Mouse (Mus musculus) forebrain, embryonic 10.5 days (tissue): Measurements from ENCODE around the gene Ankdd1a. TPM values are rescaled to one million over a fixed set of nuclear protein-coding genes. Genes with fewer than 3 reads are reported as not detected.
A peak's percentile ranks its signal among the peaks of the same experiment; 100 is the strongest.

ENCODE experiments used
- DNase-seq: peaks from one replicate; pipeline ENCODE4 v3.0.0-alpha.2; 2017; ENCODE audit warnings: low spot score; ENCODE audit errors: extremely low spot score
- H3K27ac ChIP-seq: fragments of 300-500 bp; sonication (generic); 2 replicates; pipeline ENCODE4 v1.5.1; 2016; ENCODE audit warnings: mild to moderate bottlenecking
- H3K27me3 ChIP-seq: fragments of 300-500 bp; sonication (generic); 2 replicates; pipeline ENCODE4 v1.6.1; 2016; ENCODE audit warnings: mild to moderate bottlenecking; ENCODE audit not compliant: poor library complexity, severe bottlenecking
- H3K36me3 ChIP-seq: fragments of 300-500 bp; sonication (generic); replicated peaks from 2 replicates; pipeline ENCODE4 v1.6.1; 2016; ENCODE audit warnings: mild to moderate bottlenecking, moderate library complexity
- H3K4me1 ChIP-seq: fragments of 300-500 bp; sonication (generic); 2 replicates; pipeline ENCODE4 v1.6.1; 2016
- H3K4me3 ChIP-seq: fragments of 300-500 bp; sonication (generic); 2 replicates; pipeline ENCODE4 v1.5.1; 2016; ENCODE audit warnings: mild to moderate bottlenecking, moderate library complexity
- H3K9me3 ChIP-seq: fragments of 300-500 bp; sonication (generic); 2 replicates; pipeline ENCODE4 v1.6.1; 2016; ENCODE audit warnings: mild to moderate bottlenecking, moderate library complexity
- WGBS: fragments of 180-500 bp; shearing (Covaris S2); methylation state at CpG from one replicate; pipeline ENCODE4 v1.1.7; 2016; 5-methylcytosine and 5-hydroxymethylcytosine counted together
- polyA plus RNA-seq: library from polyadenylated mRNA; unstranded; fragments of >200 nt; fragmentation: Nextera tagmentation; extraction: Ambion mirVana; gene quantifications from 2 replicates; pipeline ENCODE4 v1.2.1, GENCODE M21; 2016

Gene Ankdd1a
- polyA plus RNA-seq = not detected in 2 replicates

DNA sequence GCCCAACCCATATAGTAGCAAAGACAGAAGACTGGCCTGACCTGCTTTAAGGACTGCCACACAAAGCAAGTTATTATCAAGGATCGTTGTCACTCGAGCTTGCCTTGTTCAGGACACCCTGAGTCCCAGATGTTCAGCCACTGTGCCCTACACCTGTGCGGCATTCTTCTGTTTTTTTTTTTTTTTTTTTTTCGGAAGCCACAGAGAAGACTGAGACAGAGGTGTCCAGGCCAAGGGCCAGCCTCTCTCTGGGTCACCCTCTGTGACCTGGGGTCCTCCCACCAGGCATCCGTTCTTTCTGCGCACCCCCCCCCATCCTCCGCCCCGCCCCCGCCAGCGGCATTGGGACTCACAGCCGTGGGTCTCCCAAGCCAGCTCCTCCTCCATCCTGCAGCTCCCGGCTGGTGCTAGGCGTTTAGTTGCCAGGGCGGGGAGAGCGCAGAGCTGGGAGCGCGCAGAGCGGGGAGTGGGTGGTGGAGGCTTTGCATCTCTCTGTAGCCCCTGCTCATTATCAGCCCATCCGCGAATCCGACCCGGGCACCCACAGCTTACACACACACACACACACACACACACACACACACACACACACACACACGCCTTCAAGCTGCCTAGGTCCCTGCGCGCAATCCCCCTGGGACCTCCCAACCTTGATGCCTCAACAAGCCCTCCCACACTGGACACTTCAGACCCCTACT is at the start of gene Ankdd1a:
Gene Ankdd1a, minus strand, starts transcription at position 387 of the 698 bp plus-strand sequence.
- no peaks in the 10 kb centered on the region for H3K36me3 ChIP-seq
- peaks cover 28% of the 10 kb centered on the region for H3K27me3 ChIP-seq
- H3K4me1 ChIP-seq = peaks cover 29% of the 10 kb centered on the region
- no peak for DNase-seq
- WGBS = 8% methylated on average over 25 of the region's 25 CpGs
- H3K9me3 ChIP-seq = no peaks in the 10 kb centered on the region
- H3K4me3 ChIP-seq = peak within 1 kb of the TSS; percentile 48
- H3K27ac ChIP-seq = peak within 1 kb of the TSS; percentile 60

GRCm38 (mm10) chr9:65569491-65569971 is 49.5 kb upstream of the Ankdd1a start:
- H3K27me3 ChIP-seq = no peaks in the 10 kb centered on the region
- no peak overlapping the region for H3K27ac ChIP-seq
- H3K9me3 ChIP-seq = no peaks in the 10 kb centered on the region
- no peak for DNase-seq
- H3K4me3 ChIP-seq = no peak overlapping the region
- H3K4me1 ChIP-seq = peaks cover 3% of the 10 kb centered on the region; the same call in 1 of the 2 replicates
- H3K36me3 ChIP-seq = peaks cover 53% of the 10 kb centered on the region
- 89% methylated on average over 6 of the region's 6 CpGs for WGBS

DNA sequence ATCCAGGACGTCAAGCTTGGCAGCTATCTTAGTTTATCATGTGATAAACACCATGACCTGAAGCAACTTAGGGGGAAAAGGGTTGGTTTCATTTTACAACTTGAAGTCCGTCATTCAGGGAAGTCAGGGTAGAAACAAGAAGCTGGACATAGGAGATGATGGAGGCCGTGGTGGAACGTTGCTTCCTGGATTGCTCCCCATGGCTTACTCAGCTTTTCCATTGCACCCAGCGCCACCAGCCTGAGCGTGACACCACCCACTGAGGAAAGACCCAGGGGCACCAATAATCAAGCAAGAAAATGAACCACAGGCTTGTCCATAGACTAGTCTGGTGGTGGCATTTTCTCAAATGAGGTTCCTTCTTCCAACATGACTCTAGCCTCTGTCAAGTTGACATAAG is 48.8 kb upstream of the Ankdd1a start:
- no peak for DNase-seq
- Histone ChIP-seq H3K4me1 (peaks cover 3% of the 10 kb centered on the region; the same call in 1 of the 2 replicates), H3K27ac (no peak overlapping the region), H3K36me3 (peaks cover 58% of the 10 kb centered on the region), H3K4me3 (no peak overlapping the region), H3K27me3 (no peaks in the 10 kb centered on the region), H3K9me3 (no peaks in the 10 kb centered on the region)
- WGBS = 95% methylated on average over 6 of the region's 6 CpGs

DNA sequence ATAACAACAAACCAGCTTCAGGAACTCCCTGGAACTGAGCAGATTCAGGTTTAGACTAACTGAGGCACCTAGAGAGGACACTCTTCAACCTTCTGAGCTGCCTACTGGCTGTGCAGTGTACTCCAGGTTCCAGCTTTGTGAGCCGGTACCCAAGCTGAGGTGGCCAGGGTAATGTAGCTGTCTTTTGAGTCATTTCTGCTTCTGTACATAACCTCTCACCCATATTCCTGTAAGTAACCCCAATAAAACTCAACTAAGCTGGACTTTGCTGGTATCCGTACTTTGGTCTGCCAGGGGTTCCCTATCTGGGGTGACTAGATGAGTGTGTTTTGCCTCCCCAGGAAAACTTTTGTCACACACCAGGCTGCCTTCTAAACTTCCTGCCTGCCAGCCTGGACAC is 44.7 kb upstream of the Ankdd1a start:
- Histone ChIP-seq H3K27ac (no peak overlapping the region), H3K27me3 (no peaks in the 10 kb centered on the region), H3K9me3 (no peaks in the 10 kb centered on the region), H3K36me3 (peaks cover 66% of the 10 kb centered on the region), H3K4me1 (peaks cover 20% of the 10 kb centered on the region), H3K4me3 (no peak overlapping the region)
- DNase-seq = no peak
- 97% methylated on average over 2 of the region's 2 CpGs for WGBS

DNA sequence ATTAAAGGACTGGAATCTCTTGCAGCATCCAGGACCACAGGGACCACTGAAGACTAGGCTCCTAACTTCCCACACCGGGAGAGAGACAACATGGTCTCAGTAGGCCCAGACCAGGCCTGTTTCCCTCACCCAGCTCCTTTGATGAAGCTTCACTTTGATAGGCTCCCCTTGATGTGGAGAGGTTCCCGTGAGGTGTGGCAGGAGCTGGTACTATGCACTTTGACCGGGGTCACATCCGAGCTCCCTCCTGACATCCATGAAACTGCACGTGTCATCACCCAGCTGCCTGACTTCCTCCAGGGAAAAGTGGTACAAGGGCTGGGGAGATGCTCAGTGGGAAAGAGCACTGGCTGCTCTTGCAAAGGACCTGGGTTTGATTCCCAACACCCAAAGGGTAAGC is 43.1 kb upstream of the Ankdd1a start:
- 93% methylated on average over 5 of the region's 5 CpGs for WGBS
- DNase-seq = no peak
- H3K4me1 ChIP-seq = peaks cover 20% of the 10 kb centered on the region
- H3K9me3 ChIP-seq = no peaks in the 10 kb centered on the region
- no peaks in the 10 kb centered on the region for H3K27me3 ChIP-seq
- H3K4me3 ChIP-seq = no peak overlapping the region
- peaks cover 67% of the 10 kb centered on the region for H3K36me3 ChIP-seq
- H3K27ac ChIP-seq = peak overlapping the region; percentile 83; the same call in 1 of the 2 replicates

- no peak overlapping the region for H3K4me3 ChIP-seq
- H3K27ac ChIP-seq = peak overlapping the region; percentile 83
- peaks cover 72% of the 10 kb centered on the region for H3K36me3 ChIP-seq
- WGBS = 35% methylated on average over 4 of the region's 4 CpGs
- no peaks in the 10 kb centered on the region for H3K9me3 ChIP-seq
- no peak for DNase-seq
- H3K4me1 ChIP-seq = peaks cover 20% of the 10 kb centered on the region
- no peaks in the 10 kb centered on the region for H3K27me3 ChIP-seq
Measured at GRCm38 (mm10) chr9:65562081-65562506, 42.1 kb upstream of the Ankdd1a start.

DNA sequence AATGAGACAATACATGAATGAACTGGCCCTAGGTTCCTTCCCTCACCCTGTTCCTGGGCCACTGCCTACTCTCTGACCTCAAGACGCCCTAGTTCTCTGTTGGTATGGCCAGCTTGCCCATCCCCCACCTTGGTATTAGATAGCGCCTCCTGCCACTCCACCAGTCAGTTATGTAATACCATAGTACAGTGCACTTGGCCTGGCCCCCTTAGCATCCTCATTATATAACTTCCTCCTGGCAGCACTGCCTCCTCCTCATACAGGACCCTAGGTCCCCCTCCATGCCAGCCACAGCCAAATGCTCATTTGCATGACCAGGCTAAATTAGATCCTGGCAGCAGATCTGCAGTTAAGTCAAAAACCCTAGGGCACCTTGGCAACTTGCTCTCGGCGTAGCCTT is 41.0 kb upstream of the Ankdd1a start:
- no peak overlapping the region for H3K4me3 ChIP-seq
- 91% methylated on average over 4 of the region's 4 CpGs for WGBS
- peak overlapping the region; percentile 83 for H3K27ac ChIP-seq
- no peaks in the 10 kb centered on the region for H3K9me3 ChIP-seq
- H3K4me1 ChIP-seq = peaks cover 20% of the 10 kb centered on the region
- peaks cover 76% of the 10 kb centered on the region for H3K36me3 ChIP-seq
- no peak for DNase-seq
- no peaks in the 10 kb centered on the region for H3K27me3 ChIP-seq

DNA sequence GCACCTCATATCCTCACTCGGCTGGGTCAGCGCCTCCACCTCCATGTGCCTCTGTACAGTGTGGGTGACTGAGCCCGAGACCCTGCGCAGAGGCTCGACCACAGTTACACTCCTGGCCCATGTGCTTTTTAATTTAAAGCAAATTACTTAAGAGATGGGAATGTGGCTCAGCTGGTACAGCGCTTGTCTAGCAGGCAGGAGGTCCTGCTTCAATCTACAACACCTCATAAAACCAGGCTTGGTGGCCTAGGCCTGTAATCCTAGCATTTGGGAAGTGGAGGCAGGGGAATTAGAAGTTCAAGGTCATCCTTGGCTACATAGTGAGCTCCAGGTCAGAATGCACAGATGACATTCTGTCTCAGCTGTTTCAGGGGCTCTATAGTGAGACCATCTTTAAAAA is 38.8 kb upstream of the Ankdd1a start:
- 95% methylated on average over 6 of the region's 6 CpGs for WGBS
- no peak for DNase-seq
- peaks cover 69% of the 10 kb centered on the region for H3K36me3 ChIP-seq

DNA sequence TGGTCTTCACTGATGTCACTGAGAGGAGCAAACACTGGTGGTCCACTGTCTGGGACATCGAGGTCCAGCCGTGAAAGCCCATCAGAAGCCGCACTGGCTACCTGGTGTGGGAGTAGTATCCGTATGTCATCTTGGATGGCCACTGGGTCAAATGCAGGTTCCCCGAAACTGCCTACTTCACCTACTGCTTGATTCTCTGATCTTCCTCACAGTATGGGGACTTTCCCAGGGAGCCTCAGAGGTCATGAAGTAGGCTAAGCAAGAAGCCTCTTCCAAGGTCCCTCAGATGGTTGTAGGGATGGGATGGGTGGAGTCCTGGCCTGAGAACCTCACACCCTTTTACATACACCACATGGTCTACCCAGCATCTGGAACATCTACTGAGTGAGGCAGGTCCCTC is 37.0 kb upstream of the Ankdd1a start:
- no peaks in the 10 kb centered on the region for H3K9me3 ChIP-seq
- 94% methylated on average over 5 of the region's 5 CpGs for WGBS
- H3K27ac ChIP-seq = no peak overlapping the region
- no peak for DNase-seq
- peaks cover 62% of the 10 kb centered on the region for H3K36me3 ChIP-seq
- H3K4me1 ChIP-seq = peaks cover 32% of the 10 kb centered on the region
- H3K4me3 ChIP-seq = no peak overlapping the region
- no peaks in the 10 kb centered on the region for H3K27me3 ChIP-seq

More for the DNA sequence above, 38.8 kb upstream of the Ankdd1a start:
- Histone ChIP-seq H3K4me1 (peaks cover 40% of the 10 kb centered on the region), H3K9me3 (no peaks in the 10 kb centered on the region), H3K27me3 (no peaks in the 10 kb centered on the region), H3K27ac (no peak overlapping the region), H3K4me3 (no peak overlapping the region)

GRCm38 (mm10) chr9:65556349-65556748 is 36.4 kb upstream of the Ankdd1a start:
- Histone ChIP-seq H3K27ac (no peak overlapping the region), H3K4me3 (no peak overlapping the region), H3K4me1 (peaks cover 27% of the 10 kb centered on the region), H3K36me3 (peaks cover 60% of the 10 kb centered on the region), H3K9me3 (no peaks in the 10 kb centered on the region), H3K27me3 (no peaks in the 10 kb centered on the region)
- WGBS = 95% methylated on average over 8 of the region's 8 CpGs
- no peak for DNase-seq

GRCm38 (mm10) chr9:65555621-65556020 is 35.6 kb upstream of the Ankdd1a start:
- H3K27ac ChIP-seq = peak overlapping the region; percentile 77
- H3K9me3 ChIP-seq = no peaks in the 10 kb centered on the region
- WGBS = 88% methylated on average over 4 of the region's 4 CpGs
- no peak for DNase-seq
- no peaks in the 10 kb centered on the region for H3K27me3 ChIP-seq
- peaks cover 57% of the 10 kb centered on the region for H3K36me3 ChIP-seq
- no peak overlapping the region for H3K4me3 ChIP-seq
- peaks cover 29% of the 10 kb centered on the region for H3K4me1 ChIP-seq

DNA sequence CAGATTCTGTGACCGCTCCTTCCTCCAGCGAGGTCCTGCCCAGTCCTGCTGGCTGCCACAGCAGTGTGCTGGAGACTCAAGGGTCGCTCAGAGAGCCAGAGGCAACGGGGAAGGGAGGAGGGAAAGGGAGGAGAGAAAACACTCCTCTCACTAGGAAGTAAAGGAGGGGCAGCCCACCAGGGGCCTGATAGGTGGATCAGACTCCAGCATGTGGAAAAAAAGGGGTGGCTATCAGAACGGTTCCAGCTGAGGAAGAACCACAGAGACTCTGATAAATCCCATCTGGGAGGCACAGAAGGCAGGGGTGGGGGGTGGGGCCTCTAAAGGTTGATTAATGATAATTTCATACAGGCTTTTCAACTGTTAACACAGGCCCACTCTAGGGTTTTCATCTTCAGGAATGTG is 35.0 kb upstream of the Ankdd1a start:
- WGBS = 22% methylated on average over 5 of the region's 5 CpGs

DNA sequence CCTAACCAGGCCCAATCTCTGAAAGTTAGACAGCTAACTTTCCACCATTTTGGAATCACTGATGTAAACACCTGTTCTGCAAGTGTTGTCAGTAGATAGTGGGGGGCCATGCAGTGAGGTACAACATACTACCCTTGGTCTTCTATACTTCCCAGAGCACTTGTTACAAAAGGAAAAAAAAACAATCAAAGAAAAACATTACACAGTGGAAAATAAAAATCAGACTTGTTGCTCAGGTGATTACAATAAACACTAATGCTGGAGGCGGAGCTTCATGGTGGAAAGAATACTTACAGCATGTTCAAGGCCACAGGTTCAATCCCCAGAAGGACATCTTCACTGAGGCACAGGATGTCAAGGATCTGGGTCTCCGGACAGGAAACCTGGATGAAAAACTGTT is 32.7 kb upstream of the Ankdd1a start:
- Histone ChIP-seq H3K27me3 (no peaks in the 10 kb centered on the region), H3K9me3 (no peaks in the 10 kb centered on the region), H3K36me3 (peaks cover 32% of the 10 kb centered on the region), H3K4me1 (peaks cover 52% of the 10 kb centered on the region), H3K27ac (no peak overlapping the region), H3K4me3 (no peak overlapping the region)
- DNase-seq = no peak
- 96% methylated on average over 2 of the region's 2 CpGs for WGBS

More for the DNA sequence above, 35.0 kb upstream of the Ankdd1a start:
- Histone ChIP-seq H3K4me3 (no peak overlapping the region), H3K27me3 (no peaks in the 10 kb centered on the region), H3K27ac (peak overlapping the region; percentile 77), H3K36me3 (peaks cover 52% of the 10 kb centered on the region), H3K9me3 (no peaks in the 10 kb centered on the region), H3K4me1 (peaks cover 35% of the 10 kb centered on the region)
- no peak for DNase-seq
